Mouse (Mus musculus) left cerebral cortex, adult 2 months (tissue): ENCODE measurements around the gene Dcun1d5. TPM values are rescaled to one million over a fixed set of nuclear protein-coding genes. Genes with fewer than 3 reads are reported as not detected.
A peak's percentile ranks its signal among the peaks of the same experiment; 100 is the strongest.
"Not testable (repeated sequence)": the region's sequence is repeated elsewhere in the genome, so short reads cannot be mapped to it uniquely, and the experiment has no call there.

ENCODE experiments used
- DNase-seq, 2 experiments: peaks; one replicate each; pipeline ENCODE4 v3.0.0; 2021 to 2022; ENCODE audit warnings: low spot score in 2 of 2, mixed read lengths in 1 of 2; ENCODE audit errors: extremely low spot score in 1 of 2
- H3K27ac ChIP-seq: fragments of 200-600 bp; 2 replicates; pipeline ENCODE4 v1.8.1; 2022
- H3K4me3 ChIP-seq: fragments of 200-600 bp; 2 replicates; pipeline ENCODE4 v1.8.1; 2022
- CTCF ChIP-seq: fragments of 200-600 bp; IDR thresholded peaks from 2 replicates; pipeline ENCODE4 v1.8.1; 2022; ENCODE audit warnings: antibody characterized with exemption, mild to moderate bottlenecking, moderate library complexity
- intact Hi-C: fragments of 180-260 bp; cut with DNase I; formaldehyde crosslinking; loops from one replicate; pipeline ENCODE4 v1.15.1; 2025
- long read RNA-seq, 2 experiments: library from polyadenylated mRNA; stranded (forward); transcript quantifications; one replicate each; pipeline ENCODE4 v2.0.0; 2021; ENCODE audit warnings: borderline mapping rate in 2 of 2
- total RNA-seq, 2 experiments: library from RNA; stranded (reverse); gene quantifications; 2 replicates each; pipeline ENCODE4 v1.2.3; 2021

Gene Dcun1d5
- 10 to 100 TPM; 81.9 to 82.9 TPM for total RNA-seq
- long read RNA-seq, experiment 1, transcript Dcun1d5-202 (8 exons, 2,421 nt), result major isoform, 39 of 94 reads
- long read RNA-seq, experiment 1, partial matches to known transcripts, result 19 of 94 reads
- long read RNA-seq, experiment 1, other reads (novel, unspliced or antisense), result 36 of 94 reads
- long read RNA-seq, experiment 2, transcript Dcun1d5-202 (8 exons, 2,421 nt), result major isoform, 23 of 68 reads
- long read RNA-seq, experiment 2, partial matches to known transcripts, result 22 of 68 reads
- long read RNA-seq, experiment 2, other reads (novel, unspliced or antisense), result 22 of 68 reads

DNA sequence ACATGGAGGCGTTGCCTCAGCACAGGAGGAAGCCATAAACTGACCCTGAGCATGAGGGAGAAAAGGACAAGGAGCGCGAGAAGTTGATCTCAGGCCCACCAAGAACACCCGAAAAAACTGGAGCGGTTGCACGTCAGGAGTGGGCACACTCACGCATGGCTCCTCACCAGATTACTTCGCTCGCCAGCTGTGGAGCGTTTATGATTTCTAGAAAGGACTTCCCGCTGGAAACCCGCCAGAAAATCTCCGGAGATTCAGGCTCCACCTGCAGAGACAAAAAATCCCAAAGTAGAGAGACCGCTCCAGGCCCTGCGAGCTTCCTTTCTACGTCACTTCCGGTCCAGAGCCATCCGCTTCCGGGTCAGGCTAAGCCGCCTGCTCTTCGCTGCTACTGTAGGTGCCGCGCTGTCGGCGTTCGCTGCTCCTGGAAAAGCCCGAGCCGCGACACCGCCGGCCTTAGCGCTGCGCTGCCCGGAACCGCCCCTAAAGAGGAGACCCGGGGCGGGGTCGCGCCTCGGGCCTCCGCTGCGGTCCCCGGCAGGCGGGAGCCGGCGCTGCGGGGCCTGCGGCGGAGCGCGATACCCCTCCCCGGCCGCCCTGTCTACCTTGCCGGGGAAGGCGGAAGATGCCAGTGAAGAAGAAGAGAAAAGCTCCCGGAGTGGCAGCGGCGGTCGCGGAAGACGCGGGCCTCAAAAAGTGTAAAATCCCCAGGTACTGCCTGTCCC is at the start of gene Dcun1d5, which contains the start of gene Dync2h1:
Gene Dcun1d5, plus strand, starts transcription at position 349 of the 725 bp plus-strand sequence.
Gene Dync2h1, minus strand, starts transcription at position 275 of the 725 bp plus-strand sequence.
- TF ChIP-seq CTCF, result no peak
- DNase-seq, result peak; percentile 93
- Histone ChIP-seq H3K27ac (peak within 1 kb of the TSS; percentile 62), H3K4me3 (peak within 1 kb of the TSS; percentile 82)
- intact Hi-C loops, result loop anchor here (10.0 kb wide), 1 partner anchor 650 kb away; the partner anchor contains the start of gene Birc2

GRCm38 (mm10) chr9:7154391-7154790 is 29.9 kb upstream of the Dcun1d5 start:
- TF ChIP-seq CTCF, result no peak
- no peak overlapping the region for H3K27ac ChIP-seq

GRCm38 (mm10) chr9:7158605-7159004 is 25.7 kb upstream of the Dcun1d5 start:
- no peak for TF ChIP-seq CTCF
- no peak for DNase-seq
- H3K4me3 ChIP-seq, result no peak overlapping the region
- no peak overlapping the region for H3K27ac ChIP-seq
- intact Hi-C loops, result no loop called here

More at GRCm38 (mm10) chr9:7154391-7154790, 29.9 kb upstream of the Dcun1d5 start:
- intact Hi-C loops, result no loop called here
- no peak overlapping the region for H3K4me3 ChIP-seq
- DNase-seq, result no peak

GRCm38 (mm10) chr9:7159718-7160117 is 24.6 kb upstream of the Dcun1d5 start:
- no peak for DNase-seq
- Histone ChIP-seq H3K4me3 (no peak overlapping the region), H3K27ac (no peak overlapping the region)
- TF ChIP-seq CTCF, result no peak
- intact Hi-C loops, result no loop called here

DNA sequence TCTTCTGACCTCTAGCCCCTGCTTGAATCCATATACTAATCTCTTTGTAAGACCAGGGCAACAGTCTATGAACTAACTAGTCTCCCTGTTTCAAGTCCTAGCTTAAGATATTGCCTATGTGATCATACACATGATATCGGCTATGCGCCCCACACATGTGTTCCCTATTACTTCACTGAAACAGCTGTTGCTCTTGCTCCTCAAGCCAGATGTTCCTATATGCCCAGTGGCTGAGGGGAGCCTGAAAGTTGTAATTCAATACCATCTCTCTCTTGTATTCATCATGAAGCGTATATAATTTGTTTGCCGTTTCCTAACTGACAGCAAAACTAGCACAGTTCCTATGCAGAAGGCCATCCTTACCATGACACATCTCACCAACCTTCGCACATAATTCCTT is 23.6 kb upstream of the Dcun1d5 start:
- TF ChIP-seq CTCF, result no peak
- Histone ChIP-seq H3K27ac (no peak overlapping the region), H3K4me3 (no peak overlapping the region)
- DNase-seq, result no peak
- intact Hi-C loops, result no loop called here

DNA sequence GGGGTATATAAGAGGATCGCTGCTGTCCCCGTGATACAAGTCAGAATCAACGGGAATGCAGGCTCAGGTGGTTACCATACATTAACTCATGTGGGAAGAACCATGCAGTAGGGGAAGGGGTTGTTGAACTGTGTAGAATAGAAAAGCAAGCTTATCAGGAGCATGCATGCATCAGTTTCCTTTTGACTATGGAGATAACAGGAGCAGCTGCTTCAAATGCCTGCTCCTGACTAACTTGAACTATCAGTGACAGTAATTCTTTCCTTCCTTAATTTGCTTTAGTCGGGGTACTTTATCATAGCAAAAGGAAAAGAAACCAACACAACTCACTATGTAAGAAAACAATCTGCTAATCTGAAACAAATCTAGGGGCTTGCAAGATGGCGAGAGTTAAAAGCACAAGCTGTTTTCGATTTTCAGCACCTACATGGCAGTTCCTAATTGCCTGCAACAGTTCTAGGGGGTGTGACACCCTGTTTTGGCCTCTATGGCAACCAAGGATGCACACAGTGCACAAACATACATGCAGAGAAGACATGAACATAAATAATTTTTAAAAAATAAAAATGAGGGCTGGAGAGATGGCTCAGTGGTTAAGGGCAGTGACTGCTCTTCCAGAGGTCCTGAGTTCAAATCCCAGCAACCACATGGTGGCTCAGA is 16.9 kb upstream of the Dcun1d5 start:
- TF ChIP-seq CTCF, result no peak
- DNase-seq, result no peak
- Histone ChIP-seq H3K4me3 (no peak overlapping the region), H3K27ac (no peak overlapping the region)
- intact Hi-C loops, result no loop called here

DNA sequence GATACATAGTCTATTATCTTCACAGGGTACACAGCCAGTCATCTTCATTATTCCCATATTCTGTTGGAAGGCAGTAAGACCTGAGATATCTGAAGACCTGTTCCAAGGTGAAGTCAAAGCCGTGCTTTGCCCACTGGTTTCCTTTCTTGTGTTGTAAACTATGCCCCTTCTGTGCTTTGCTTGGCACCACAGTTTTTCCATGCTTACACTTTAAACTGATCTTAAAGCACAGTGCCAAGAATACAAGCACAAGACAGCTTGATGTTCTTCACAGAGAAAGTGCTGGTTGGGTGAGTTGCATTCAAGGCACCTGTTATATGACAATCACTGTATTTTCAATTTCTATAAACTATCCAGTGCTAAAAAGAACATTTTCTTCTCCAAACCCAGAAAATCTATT is 10.6 kb upstream of the Dcun1d5 start:
- no peak for DNase-seq
- no peak for TF ChIP-seq CTCF
- intact Hi-C loops, result no loop called here
- H3K27ac ChIP-seq, result no peak overlapping the region
- no peak overlapping the region for H3K4me3 ChIP-seq

- peak overlapping the region; percentile 62 for H3K4me3 ChIP-seq
- TF ChIP-seq CTCF, result no peak
- H3K27ac ChIP-seq, result peak overlapping the region; percentile 76
- intact Hi-C loops, result no loop called here
- DNase-seq, result peak; percentile 90 to 92
Measured at GRCm38 (mm10) chr9:7176618-7177610, 7.4 kb upstream of the Dcun1d5 start.

DNA sequence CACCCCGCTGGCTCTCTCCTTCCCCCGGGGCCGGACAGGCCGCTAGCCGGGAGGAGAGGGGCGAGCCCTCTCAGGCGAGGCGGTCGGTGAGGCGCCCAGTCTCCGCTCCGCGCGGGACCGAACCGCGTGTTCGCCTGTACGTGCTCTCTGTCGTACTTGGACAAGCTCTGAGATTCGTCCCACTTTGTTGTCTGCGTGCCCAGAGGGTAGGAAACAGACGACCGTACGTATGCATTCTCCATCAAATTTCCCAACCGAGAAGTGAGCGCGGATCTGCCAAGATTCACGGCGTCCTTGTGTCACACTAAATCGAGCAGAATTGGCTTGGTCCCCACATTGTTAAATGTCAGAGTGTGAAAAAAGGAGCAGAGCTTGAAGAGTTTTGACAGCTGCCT is 574 bp downstream of the Dcun1d5 start:
- intact Hi-C loops, result loop anchor here (10.0 kb wide), 1 partner anchor 650 kb away; the partner anchor contains the start of gene Birc2
- peak overlapping the region; percentile 82 for H3K4me3 ChIP-seq
- peak overlapping the region; percentile 62 for H3K27ac ChIP-seq
- no peak for TF ChIP-seq CTCF
- no peak for DNase-seq

DNA sequence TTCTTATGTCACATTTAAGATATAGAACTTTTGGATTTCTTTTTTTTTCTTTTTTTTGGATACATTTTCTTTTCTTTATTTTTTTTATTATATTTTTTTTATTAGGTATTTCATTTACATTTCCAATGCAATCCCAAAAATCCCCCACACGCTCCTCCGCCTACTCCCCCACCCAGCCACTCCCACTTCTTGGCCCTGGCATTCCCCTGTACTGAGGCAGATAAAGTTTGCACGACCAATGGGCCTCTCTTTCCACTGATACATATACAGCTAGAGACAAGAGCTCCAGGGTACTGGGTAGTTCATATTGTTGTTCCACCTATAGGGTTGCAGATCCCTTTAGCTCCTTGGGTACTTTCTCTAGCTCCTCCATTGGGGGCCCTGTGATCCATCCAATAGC is 6.4 kb downstream of the Dcun1d5 start:
- intact Hi-C loops, DNase-seq, H3K4me3 ChIP-seq, H3K27ac ChIP-seq: not testable (repeated sequence)

- TF ChIP-seq CTCF, result peak; percentile 75
- Histone ChIP-seq H3K27ac (no peak overlapping the region), H3K4me3 (no peak overlapping the region)
- intact Hi-C loops, result loop anchor here (2.0 kb wide), 1 partner anchor 379 kb away; no protein-coding TSS in a partner anchor
- no peak for DNase-seq
Measured at GRCm38 (mm10) chr9:7216240-7216639, 31.9 kb downstream of the Dcun1d5 start.
